Mouse (Mus musculus): ENCODE measurements at regions not wholly inside any gene's neighbourhood (a gene's known extent, or its start where the extent isn't known, plus 50 kb on each side); places are given as distances from the start of the nearest gene placed in this dataset.

DNA sequence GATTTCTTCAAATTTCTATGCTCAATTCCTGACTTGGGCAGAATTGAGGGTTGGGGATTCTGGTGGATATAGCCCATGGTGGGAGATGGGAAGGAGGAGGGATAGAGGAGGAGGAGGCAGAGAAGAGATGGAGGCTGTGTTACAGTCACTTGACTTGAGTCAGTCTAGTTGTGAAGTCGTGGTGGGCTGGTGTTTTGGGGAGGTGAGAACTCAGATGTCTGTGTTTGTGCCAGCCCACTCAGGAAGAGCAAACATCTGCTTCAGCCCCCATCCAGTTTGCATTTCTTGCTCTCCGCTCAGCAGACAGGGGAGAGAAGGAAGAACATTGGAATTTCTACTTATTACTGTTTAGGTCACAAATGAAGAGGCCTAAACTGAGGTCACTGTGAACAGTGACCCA is 189.9 kb upstream of the Plpp4 start:
- 91% methylated on average over 2 of the region's 2 CpGs for WGBS
- H3K9me3 ChIP-seq: no peaks in the 10 kb centered on the region
- no peaks in the 10 kb centered on the region for H3K27me3 ChIP-seq
- H3K27ac ChIP-seq: no peak overlapping the region
- H3K4me2 ChIP-seq: no peak overlapping the region
- H3K4me1 ChIP-seq (replicated peaks): no peaks in the 10 kb centered on the region
- no peak overlapping the region for H3K4me3 ChIP-seq
- H3K36me3 ChIP-seq: no peaks in the 10 kb centered on the region
- H3K9ac ChIP-seq: no peak overlapping the region
- ATAC-seq (ENCODE audit: low FRiP score): no peak

- Histone ChIP-seq H3K36me3 (no peaks in the 10 kb centered on the region), H3K4me1 (replicated peaks) (no peaks in the 10 kb centered on the region), H3K4me3 (no peak overlapping the region), H3K4me2 (no peak overlapping the region), H3K27me3 (no peaks in the 10 kb centered on the region), H3K9ac (no peak overlapping the region), H3K27ac (no peak overlapping the region), H3K9me3 (no peaks in the 10 kb centered on the region)
- 96% methylated on average over 4 of the region's 4 CpGs for WGBS
- ATAC-seq (ENCODE audit: low FRiP score): no peak
These were observed 188.7 kb upstream of the Plpp4 start for GRCm38 (mm10) chr7:129068137-129068536.

DNA sequence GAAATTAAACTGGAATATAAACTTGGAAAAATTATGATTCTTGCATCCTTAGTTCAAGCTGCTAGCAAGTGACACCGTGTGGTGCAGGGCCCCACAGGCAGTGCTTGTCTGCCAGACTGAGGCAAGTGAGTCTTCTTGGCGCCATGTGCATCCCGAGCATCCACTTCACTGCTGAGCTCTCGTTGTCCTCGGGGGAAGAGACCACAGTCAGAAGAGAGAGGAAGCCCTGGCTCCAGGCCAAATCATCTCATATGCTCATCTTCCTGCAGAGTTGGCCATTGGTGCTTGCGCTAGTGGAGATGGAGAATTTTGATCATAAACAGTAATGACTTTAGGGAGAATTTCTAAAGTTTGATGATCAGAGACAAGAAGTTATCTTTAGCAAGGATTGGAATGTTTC is 177.0 kb upstream of the Plpp4 start:
- Histone ChIP-seq H3K9ac (no peak overlapping the region), H3K27ac (no peak overlapping the region), H3K9me3 (no peaks in the 10 kb centered on the region), H3K27me3 (no peaks in the 10 kb centered on the region), H3K4me1 (replicated peaks) (no peaks in the 10 kb centered on the region), H3K36me3 (no peaks in the 10 kb centered on the region), H3K4me2 (no peak overlapping the region), H3K4me3 (no peak overlapping the region)
- ATAC-seq (ENCODE audit: low FRiP score): no peak
- WGBS: 70% methylated on average over 6 of the region's 6 CpGs

DNA sequence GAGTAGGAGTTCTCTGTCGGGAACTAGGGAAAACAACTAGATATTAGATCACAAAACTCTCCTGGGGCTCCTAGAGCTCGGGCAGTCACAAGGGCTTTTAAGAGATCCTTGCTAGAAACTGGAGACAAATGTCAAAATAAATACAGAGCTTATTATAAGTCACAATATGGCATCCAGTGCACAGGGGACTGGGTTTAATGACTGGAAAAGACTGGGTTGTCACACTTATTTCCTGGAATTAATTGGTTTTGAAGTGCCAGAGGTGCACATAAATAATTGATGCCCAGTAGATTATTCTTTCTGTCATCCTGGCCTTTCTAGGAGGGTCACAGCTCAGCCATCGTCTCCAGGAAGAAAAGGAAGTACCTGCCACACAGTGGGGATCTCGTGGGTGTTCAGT is 165.4 kb upstream of the Plpp4 start:
- ATAC-seq (ENCODE audit: low FRiP score): no peak
- Histone ChIP-seq H3K27me3 (no peaks in the 10 kb centered on the region), H3K27ac (0 out of 2 replicates have a peak overlapping the region, but pooled peaks have one; percentile 25), H3K4me1 (replicated peaks) (peaks cover 6% of the 10 kb centered on the region; the same call in 1 of the 2 replicates), H3K4me3 (no peak overlapping the region), H3K36me3 (no peaks in the 10 kb centered on the region), H3K4me2 (no peak overlapping the region), H3K9me3 (no peaks in the 10 kb centered on the region), H3K9ac (no peak overlapping the region)
- WGBS: 32% methylated on average over 4 of the region's 4 CpGs

DNA sequence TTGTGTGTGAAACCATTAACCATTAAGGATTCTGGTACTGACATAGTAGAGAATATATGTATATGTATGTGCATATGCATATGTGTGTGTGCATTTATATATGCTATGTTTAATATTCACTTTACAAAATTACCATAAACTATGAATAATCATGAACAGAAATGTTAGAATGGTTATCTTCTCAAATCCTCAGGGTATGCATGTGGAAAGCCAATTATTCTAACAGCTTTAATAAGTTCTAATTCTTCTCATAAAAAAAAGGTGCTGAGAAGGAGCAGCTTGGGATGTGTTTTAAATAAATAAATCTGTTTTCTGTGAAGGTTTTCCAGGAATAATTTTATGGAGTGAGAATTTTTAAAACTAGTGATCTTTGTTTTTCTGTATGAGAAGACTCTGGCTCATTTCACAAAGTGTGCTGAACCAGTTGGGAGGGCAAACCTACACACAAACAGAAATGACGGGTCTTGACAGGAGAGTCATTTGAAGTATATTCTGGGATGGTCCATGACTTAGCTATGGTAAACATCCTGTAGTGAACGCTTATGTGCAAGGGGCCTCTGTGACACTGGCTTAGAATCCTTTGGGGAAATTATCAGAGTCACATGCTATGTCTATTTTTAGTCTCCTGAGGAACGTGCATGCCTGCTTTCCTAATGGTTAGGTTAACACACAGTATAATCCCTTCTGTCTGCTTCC is 160.3 kb upstream of the Plpp4 start:
- WGBS: 43% methylated on average over 3 of the region's 3 CpGs
- no peak for ATAC-seq (ENCODE audit: low FRiP score)

DNA sequence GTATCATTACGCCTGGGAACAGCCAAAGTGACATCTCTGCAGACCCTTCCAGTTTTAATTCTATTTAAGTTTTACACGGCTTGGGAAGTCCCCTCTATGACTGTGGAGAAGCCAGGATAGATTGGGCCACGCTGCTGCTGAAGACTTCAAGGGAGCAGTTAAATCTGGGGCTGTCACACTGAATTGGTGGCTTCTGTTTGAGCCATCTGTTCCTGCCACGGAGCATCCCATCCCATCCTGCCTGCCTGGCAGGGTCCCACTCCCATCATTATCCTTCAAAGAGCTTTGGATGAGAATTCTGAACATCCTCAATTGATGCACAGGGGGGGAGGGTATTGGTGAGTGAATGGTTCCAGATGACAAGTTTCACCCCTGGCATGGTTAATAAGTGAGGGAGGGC is 154.4 kb upstream of the Plpp4 start:
- Histone ChIP-seq H3K36me3 (no peaks in the 10 kb centered on the region), H3K4me1 (replicated peaks) (0 out of 2 replicates have a peak, but pooled peaks cover 2% of the 10 kb centered on the region), H3K4me3 (no peak overlapping the region), H3K9ac (no peak overlapping the region), H3K9me3 (no peaks in the 10 kb centered on the region), H3K27me3 (no peaks in the 10 kb centered on the region), H3K4me2 (no peak overlapping the region), H3K27ac (no peak overlapping the region)
- ATAC-seq (ENCODE audit: low FRiP score): no peak
- 51% methylated on average over 4 of the region's 4 CpGs for WGBS

More for the DNA sequence above, 160.3 kb upstream of the Plpp4 start:
- H3K9me3 ChIP-seq: no peaks in the 10 kb centered on the region
- H3K4me3 ChIP-seq: no peak overlapping the region
- no peak overlapping the region for H3K9ac ChIP-seq
- H3K4me1 ChIP-seq (replicated peaks): peaks cover 4% of the 10 kb centered on the region; the same call in 1 of the 2 replicates
- no peak overlapping the region for H3K4me2 ChIP-seq
- no peaks in the 10 kb centered on the region for H3K36me3 ChIP-seq
- no peak overlapping the region for H3K27ac ChIP-seq
- no peaks in the 10 kb centered on the region for H3K27me3 ChIP-seq

GRCm38 (mm10) chr7:129134176-129134575 is 122.7 kb upstream of the Plpp4 start:
- Histone ChIP-seq H3K4me3 (no peak overlapping the region), H3K27me3 (no peaks in the 10 kb centered on the region), H3K4me1 (replicated peaks) (peaks cover 10% of the 10 kb centered on the region), H3K9ac (no peak overlapping the region), H3K27ac (no peak overlapping the region), H3K36me3 (no peaks in the 10 kb centered on the region), H3K9me3 (no peaks in the 10 kb centered on the region), H3K4me2 (no peak overlapping the region)
- no peak for ATAC-seq (ENCODE audit: low FRiP score)

- WGBS: 9% methylated on average over 4 of the region's 4 CpGs
- H3K4me1 ChIP-seq (replicated peaks): peaks cover 10% of the 10 kb centered on the region
- H3K36me3 ChIP-seq: no peaks in the 10 kb centered on the region
- H3K9ac ChIP-seq: no peak overlapping the region
- no peak for ATAC-seq (ENCODE audit: low FRiP score)
- H3K27me3 ChIP-seq: no peaks in the 10 kb centered on the region
- H3K9me3 ChIP-seq: no peaks in the 10 kb centered on the region
- no peak overlapping the region for H3K4me3 ChIP-seq
- no peak overlapping the region for H3K27ac ChIP-seq
- H3K4me2 ChIP-seq: no peak overlapping the region
These were observed 122.1 kb upstream of the Plpp4 start for GRCm38 (mm10) chr7:129134661-129135215.

DNA sequence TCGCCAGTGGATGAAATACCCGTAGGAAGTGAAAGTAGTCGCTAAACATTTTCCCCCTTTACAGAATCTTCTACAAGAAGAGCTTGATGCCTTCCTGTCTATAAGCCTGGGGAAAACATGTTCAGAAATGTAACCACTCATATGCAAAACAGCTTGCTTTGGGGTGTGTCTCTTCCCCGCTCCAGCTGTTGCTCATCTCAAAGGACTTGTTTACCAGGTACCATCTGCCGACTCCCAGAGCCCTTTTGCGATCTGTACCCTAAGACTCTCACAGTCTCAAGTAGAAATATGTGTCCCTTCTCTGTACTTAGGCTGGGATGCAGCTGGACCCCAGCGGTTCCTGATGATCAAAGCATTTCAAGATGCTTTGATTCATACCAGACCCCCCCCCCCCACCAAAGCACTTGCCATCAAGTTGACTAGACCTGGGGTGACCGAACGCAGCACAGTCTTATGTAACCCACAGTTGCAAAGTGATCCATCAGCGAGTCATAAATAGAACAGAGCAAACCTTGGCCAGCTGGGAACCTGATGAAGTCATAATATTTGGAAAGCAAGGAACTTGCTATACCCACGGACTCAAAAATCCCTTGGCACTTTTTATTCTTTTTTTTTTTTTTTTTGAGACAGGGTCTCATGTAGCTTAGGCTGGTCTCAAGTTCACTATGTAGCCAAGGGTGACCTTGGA is 119.4 kb upstream of the Plpp4 start:
- no peak overlapping the region for H3K4me3 ChIP-seq
- ATAC-seq (ENCODE audit: low FRiP score): no peak

DNA sequence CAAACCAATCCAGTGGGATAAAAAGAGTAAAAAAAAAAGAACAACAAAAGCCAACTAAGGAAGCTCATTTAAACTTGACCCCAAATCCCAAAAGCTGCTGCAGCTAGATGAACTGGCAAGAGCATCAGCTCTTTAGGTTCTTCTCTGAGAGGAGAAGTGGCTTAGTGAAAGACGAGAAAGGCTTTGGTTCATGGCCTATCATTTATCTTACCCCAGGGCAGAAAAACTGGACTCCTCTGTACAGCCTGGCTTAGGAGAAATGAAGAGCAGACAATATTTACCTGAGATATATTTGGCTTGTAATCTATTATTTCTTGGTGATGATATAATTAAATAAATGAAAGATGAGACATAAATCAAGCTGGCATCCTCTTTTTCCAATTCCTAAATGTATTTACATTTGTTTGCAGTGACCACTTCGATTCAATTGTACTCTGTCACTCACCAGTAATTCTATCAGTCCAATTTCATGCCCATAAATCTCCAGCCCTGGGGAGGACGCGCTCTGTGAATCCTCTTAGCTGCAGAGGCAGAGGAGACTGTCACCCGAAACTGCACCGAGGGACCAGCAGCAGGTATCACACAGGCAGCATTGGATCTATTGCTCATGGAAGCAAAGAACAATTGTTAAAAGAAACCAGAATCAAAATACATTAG is 114.8 kb upstream of the Plpp4 start:
- WGBS: 26% methylated on average over 6 of the region's 6 CpGs
- H3K4me2 ChIP-seq: no peak overlapping the region
- no peaks in the 10 kb centered on the region for H3K27me3 ChIP-seq
- ATAC-seq (ENCODE audit: low FRiP score): no peak
- H3K4me3 ChIP-seq: no peak overlapping the region
- no peak overlapping the region for H3K9ac ChIP-seq
- no peaks in the 10 kb centered on the region for H3K4me1 ChIP-seq (replicated peaks)
- no peaks in the 10 kb centered on the region for H3K9me3 ChIP-seq
- H3K36me3 ChIP-seq: no peaks in the 10 kb centered on the region
- no peak overlapping the region for H3K27ac ChIP-seq

More for the DNA sequence above, 119.4 kb upstream of the Plpp4 start:
- Histone ChIP-seq H3K9ac (no peak overlapping the region), H3K27ac (no peak overlapping the region), H3K9me3 (no peaks in the 10 kb centered on the region), H3K36me3 (no peaks in the 10 kb centered on the region), H3K4me2 (no peak overlapping the region), H3K27me3 (no peaks in the 10 kb centered on the region), H3K4me1 (replicated peaks) (peaks cover 10% of the 10 kb centered on the region)
- WGBS: 92% methylated on average over 11 of the region's 11 CpGs

DNA sequence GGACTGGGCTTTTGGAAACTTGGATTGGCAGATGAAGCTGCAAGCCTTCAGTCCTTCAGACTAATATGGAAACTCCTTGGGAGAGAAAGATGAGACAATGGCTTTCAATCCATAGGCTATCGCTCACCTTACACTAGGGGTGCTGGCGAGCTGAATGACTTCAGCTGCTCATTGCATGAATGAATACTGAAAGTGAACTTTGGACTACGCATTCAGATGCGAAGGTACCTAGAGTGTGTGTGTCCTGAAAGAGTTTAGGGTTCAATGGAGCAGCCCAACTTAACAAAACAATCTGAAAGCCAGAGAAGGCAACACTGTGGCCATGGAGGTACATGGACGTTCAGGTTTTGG is 114.3 kb upstream of the Plpp4 start:
- H3K4me1 ChIP-seq (replicated peaks): no peaks in the 10 kb centered on the region
- H3K9me3 ChIP-seq: no peaks in the 10 kb centered on the region
- H3K4me3 ChIP-seq: no peak overlapping the region
- WGBS: 67% methylated on average over 5 of the region's 5 CpGs
- no peak overlapping the region for H3K9ac ChIP-seq
- H3K27me3 ChIP-seq: no peaks in the 10 kb centered on the region
- ATAC-seq (ENCODE audit: low FRiP score): no peak
- no peak overlapping the region for H3K27ac ChIP-seq
- no peak overlapping the region for H3K4me2 ChIP-seq
- H3K36me3 ChIP-seq: no peaks in the 10 kb centered on the region

DNA sequence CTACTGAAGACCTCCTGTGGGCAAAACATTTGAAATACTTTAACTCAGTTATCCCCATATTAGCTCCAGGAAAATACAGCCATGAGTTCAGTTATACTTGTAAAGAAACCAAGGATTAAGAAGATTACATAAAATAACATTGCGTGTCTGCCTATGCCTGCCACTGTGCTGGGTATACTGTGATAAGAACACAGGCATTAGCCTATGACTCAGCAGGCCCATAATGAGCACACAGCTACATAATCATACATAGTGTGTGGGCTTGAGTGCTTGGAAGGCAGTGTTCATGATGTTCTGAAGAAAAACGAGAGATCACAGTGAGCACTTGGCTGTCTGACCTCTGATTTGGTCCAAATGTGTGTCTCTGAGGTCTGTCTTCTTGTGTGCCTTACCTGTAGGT is 101.3 kb upstream of the Plpp4 start:
- H3K4me1 ChIP-seq (replicated peaks): no peaks in the 10 kb centered on the region
- no peaks in the 10 kb centered on the region for H3K36me3 ChIP-seq
- H3K27me3 ChIP-seq: no peaks in the 10 kb centered on the region
- WGBS: 93% methylated on average over 2 of the region's 2 CpGs
- H3K4me3 ChIP-seq: no peak overlapping the region
- no peak overlapping the region for H3K4me2 ChIP-seq
- H3K9ac ChIP-seq: no peak overlapping the region
- 0 out of 2 replicates have a peak, but pooled peaks cover 3% of the 10 kb centered on the region for H3K9me3 ChIP-seq
- no peak overlapping the region for H3K27ac ChIP-seq
- no peak for ATAC-seq (ENCODE audit: low FRiP score)
